Mouse (Mus musculus) neural tube, embryonic 10.5 days (tissue): Measurements from ENCODE around the gene Tspyl2.
"Not testable (repeated sequence)": the region's sequence is repeated elsewhere in the genome, so short reads cannot be mapped to it uniquely, and the experiment has no call there.

ENCODE experiments used
- DNase-seq: peaks from one replicate; pipeline ENCODE4 v3.0.0-alpha.2; 2017; ENCODE audit warnings: low spot score; ENCODE audit errors: extremely low spot score

The Tspyl2 gene

GRCm38 (mm10) chrX:152342358-152342901, at the start of gene Tspyl2:
TSS of gene Tspyl2 (minus strand) at chrX:152342425.
- DNase-seq, result peak; percentile 81

DNA sequence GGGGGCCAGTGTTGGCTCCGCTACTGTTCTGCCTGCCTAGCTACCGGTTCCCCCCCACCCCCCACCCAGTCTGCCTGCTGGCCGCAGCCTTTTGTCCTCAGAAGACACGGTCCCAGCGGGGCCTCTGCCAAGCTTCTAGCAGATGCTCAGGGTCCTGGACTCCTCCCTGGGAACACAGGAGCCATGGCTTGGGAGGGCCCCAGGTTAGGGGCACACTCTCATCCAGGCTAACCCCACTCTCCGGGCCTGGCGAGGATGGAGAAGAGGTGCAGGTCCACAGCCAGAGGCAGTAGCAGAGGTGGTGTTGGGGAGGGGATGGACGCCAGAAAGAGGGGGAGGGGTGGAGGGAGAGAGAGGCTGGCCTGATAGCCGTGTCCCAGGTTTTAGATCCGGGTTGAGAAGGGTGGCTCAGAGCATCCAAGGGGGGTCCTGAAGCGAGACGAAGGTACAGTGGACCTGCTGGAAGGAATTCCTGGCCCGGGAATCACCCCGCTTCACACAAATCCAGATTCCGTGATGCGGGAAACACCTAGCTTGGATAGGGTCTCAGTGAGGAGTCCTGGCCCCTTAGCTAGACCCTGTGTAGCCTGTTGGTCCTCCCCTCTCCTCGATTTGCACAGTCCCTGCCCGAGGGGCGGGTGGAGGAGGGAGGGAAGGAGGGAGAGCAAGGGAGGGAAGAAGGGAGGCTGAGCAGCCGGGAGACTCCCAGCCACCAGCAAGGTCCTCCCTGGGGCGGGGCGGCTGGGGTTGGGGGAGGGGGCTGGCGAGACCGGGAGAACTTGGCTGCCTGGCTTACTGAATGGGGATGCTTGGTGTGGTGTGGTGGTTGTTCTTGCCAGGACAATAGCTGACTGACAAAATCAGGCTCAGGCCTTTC, 26.4 kb upstream of the Tspyl2 start, which contains the start of gene Gpr173:
Gpr173 (minus strand) TSS at position 308 of the 877 bp plus-strand sequence.
- DNase-seq, result peak; percentile 79

GRCm38 (mm10) chrX:152368054-152368396, 25.8 kb upstream of the Tspyl2 start:
- DNase-seq, result peak; percentile 13

DNA sequence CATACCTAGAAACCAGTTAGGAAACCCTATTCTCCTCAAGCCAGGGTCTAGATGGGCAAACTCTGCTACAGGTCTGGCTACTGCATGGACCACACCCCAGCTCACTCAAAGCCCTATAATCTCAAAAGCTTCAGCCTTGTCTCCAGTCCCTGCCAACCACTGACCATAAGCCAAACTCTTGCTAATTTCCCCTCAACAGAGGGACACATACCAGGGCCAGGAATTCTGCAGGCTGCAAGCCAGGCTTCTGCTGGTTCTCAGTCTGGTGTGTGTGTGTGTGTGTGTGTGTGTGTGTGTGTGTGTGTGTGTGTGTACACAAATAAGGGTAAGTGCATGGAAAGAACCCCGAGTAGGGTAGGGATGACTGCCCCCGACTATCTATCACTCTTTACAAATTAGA, 24.2 kb upstream of the Tspyl2 start:
- no peak for DNase-seq

- DNase-seq, result peak; percentile 15
Observed at GRCm38 (mm10) chrX:152352553-152353153, 10.4 kb upstream of the Tspyl2 start.

DNA sequence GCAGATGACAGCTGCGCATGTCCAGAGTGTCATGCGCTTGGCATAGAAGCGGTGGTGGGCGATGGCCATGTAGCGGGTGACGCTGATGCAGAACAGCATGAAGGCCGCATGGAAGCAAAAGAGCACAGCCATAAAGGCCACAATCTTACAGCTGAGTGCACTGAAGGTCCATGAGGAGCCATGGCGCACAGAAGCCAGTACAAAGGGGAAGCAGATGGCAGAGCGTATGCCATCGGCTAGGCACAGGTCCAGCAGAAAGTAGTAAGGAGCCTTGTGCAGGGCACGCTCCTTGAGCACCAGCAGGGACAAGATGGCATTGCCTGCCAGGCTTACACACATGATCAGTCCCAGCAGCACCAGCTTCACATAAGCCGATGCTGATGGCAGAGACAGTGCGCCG, 4.8 kb upstream of the Tspyl2 start:
- DNase-seq, result no peak

DNA sequence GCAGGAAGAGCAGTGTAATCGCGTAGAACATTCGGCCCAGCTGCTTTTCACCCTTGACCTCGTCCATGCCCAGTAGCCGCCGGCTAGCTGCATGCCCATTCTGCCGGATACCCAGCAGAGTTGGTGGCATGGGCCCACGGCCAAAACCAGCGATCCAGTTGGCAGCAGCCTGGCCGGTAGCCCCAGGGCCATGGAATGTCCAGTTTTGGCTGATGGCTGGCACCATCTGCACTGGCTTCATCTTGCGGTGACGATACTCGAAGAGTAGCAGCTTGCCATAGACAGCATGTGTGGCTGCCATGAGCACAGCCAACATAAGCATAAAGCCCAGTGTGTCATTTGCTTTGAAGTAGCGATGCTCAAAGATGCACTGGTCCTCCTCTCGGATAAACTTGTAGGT, 4.4 kb upstream of the Tspyl2 start:
- DNase-seq, result no peak

- DNase-seq, result no peak
Observed at GRCm38 (mm10) chrX:152342903-152343302, 678 bp upstream of the Tspyl2 start.

DNA sequence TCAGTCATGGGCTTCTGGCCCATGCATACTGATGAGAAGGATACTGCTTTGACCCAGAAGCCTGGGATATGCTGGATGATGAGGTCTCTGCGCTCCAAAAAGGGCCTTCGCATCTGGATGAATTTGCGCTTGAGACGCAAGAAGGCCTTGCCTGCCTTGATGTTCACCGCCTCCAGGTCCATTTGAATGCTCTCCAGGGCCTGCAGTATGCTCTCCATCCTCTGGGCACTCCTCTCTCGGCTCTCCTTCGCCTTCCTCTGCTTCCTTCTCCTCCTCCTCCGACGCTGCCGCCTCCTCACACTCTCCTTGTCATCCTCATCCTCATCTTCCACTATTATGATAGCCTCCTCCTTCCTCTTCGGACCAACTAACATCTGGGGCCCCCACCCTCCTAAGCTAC, 729 bp downstream of the Tspyl2 start:
- DNase-seq, result no peak

GRCm38 (mm10) chrX:152336546-152337332, 5.5 kb downstream of the Tspyl2 start:
- DNase-seq, result peak; percentile 84

DNA sequence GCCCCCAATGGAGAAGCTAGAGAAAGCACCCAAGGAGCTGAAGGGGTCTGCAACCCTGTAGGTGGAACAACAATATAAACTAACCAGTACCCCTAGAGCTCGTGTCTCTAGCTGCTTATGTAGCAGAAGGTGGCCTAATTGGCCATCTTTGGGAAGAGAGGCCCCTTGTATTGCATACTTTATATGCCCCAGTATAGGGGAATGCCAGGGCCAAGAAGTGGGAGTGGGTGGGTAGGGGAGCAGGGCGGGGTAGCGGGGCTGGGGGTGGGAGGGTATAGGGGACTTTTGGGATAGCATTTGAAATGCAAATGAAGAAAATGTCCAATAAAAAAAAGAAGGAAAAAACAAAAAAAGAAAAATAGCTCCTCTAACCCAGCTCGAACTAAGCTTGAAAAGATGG, 6.1 kb downstream of the Tspyl2 start:
- not testable (repeated sequence) for DNase-seq

DNA sequence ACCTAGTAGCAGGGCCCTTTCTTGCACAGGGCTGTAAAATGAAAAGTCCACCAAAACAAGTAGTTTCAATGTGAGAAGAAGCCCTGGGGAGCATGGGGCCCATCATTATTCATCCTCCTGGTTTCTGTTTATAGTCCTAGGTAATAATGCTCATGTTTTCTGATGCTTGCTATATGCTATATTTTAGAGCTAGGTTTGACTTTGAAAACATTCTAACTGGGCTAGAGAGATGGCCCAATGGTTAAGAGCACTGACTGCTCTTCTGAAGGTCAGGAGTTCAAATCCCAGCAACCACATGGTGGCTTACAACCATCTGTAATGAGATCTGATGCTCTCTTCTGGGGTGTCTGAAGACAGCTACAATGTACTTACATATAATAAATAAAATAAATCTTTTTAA, 12.8 kb downstream of the Tspyl2 start:
- not testable (repeated sequence) for DNase-seq

DNA sequence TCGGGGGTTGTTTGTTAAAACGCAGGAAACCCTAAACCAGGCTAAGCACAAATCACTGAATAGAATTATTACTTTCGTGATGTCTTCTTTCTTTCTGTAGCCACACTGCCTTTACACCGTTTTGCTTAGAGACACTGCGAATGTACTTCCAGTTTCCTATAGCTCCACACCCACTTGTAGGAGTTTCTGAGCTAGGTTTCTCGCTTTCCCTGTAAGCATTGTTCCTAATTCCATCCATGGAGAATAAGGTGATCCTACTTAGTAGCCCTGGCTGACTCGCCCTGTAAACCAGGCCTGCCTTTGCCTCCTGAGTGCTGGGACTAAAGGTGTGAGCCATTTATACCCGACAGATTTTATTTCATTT, 14.6 kb downstream of the Tspyl2 start:
- DNase-seq, result no peak

- DNase-seq, result peak; percentile 61
Observed at GRCm38 (mm10) chrX:152326996-152327688, 15.1 kb downstream of the Tspyl2 start, which contains the start of gene Kantr. TSS of gene Kantr (minus strand) at chrX:152327495.

DNA sequence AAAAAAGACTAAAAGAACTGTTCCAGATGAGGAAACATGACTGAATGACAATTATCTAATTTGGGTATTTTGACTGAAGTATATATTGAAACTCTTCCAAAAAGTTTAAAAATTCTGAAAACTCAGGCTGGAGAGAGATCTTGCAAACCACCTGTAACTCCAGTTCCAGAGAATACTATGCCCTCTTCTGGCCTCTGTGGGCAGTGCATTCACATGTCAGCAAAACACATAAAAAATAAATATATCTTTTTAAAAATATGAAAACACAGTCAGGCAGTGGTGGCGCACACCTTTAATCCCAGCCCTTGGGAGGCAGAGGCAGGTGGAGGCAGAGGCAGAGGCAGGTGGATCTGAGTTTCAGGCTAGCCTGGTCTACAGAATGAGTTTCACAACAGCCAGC, 18.6 kb downstream of the Tspyl2 start:
- no peak for DNase-seq

GRCm38 (mm10) chrX:152322776-152323175, 19.4 kb downstream of the Tspyl2 start:
- no peak for DNase-seq

GRCm38 (mm10) chrX:152320535-152320934, 21.7 kb downstream of the Tspyl2 start:
- DNase-seq, result no peak

GRCm38 (mm10) chrX:152307942-152308341, 34.3 kb downstream of the Tspyl2 start:
- DNase-seq, result no peak

GRCm38 (mm10) chrX:152307371-152307770, 34.9 kb downstream of the Tspyl2 start:
- no peak for DNase-seq

GRCm38 (mm10) chrX:152306224-152306623, 36.0 kb downstream of the Tspyl2 start:
- DNase-seq, result no peak

- not testable (repeated sequence) for DNase-seq
Observed at GRCm38 (mm10) chrX:152287026-152287425, 55.2 kb downstream of the Tspyl2 start.
